Mouse (Mus musculus) gonadal fat pad, adult 2 months (tissue): ENCODE results near the gene Snap47. TPM values are rescaled to one million over a fixed set of nuclear protein-coding genes. Genes with fewer than 3 reads are reported as not detected.

Experiments
- DNase-seq: peaks from one replicate; pipeline ENCODE4 v3.0.0-alpha.2; 2012; ENCODE audit warnings: low read depth
- polyA plus RNA-seq: library from polyadenylated mRNA; depleted of rRNA; stranded (reverse); fragments of >200 nt; gene quantifications from 2 replicates; pipeline ENCODE4 v1.2.3, GENCODE M21; 2012; rRNA removed

The Snap47 gene
- 67.1 and 68.1 TPM in 2 replicates for polyA plus RNA-seq

DNA sequence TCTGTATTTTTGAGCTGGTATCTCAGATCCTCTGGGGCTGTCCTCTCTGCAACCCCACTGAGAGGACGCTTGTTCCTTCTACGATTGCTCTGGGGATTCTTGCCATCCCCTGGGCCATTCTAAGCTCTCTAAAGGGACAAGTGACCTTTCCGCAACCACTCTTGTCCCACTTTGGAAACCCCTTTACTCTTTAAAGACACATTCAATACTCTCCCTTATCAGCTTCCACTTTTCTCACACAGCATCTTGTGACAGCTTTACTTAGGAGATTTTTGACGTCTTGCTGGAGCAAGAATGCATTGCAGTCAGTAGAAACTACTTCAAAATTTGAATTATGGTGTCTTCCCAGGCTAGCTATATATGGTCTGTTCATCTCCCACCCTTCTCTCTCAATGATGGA is at the start of gene Snap47:
TSS of gene Snap47 (minus strand) at position 101 of the 400 bp plus-strand sequence.
- no peak for DNase-seq

DNA sequence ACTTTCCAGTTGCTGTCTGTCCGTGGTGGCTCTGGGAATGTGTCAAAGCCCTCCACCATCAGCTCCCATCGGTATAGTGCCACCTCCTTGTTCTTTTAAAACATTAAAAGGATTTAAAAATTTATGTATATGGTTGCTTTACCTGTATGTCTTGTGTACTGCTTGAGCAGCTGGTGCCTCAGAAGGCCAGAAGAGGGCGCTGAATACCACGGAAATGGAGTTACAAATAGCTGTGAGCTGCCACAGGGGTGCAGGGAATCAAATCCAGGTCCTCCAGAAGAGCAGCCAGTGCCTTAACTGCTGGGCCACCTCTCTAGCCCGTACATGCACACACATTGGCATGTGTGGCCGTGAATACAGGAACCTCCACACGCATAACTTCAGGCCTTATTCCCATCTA is 46.8 kb upstream of the Snap47 start:
- no peak for DNase-seq

DNA sequence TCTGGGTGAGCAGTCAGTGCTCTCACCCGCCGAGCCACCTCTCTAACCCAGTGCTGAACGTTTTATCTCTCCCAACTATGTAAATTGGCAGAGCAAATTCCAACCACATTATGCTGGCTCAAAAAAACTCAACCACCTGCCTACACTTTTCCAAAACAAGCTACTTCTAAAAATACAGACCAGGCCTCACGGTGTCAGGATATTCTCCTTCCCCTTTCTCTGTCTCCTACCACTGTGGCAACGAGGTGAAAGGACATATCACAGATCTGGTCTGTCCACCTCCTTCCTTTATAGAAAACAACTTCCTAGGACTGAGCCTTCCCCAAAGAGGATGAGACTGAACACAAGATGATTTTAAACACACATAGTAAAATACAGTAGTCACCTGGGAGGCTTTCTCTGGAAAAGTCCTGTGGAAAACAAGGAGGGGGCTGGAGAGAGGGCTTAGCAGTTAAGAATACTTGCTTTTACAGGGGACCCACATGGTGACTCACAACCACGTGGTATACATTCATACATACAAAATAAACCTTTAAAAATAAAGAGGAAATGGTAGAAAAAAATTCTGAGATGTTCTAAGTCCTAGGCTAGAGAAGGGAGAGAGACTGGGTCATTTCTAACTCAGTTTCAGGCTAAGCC is 45.8 kb upstream of the Snap47 start:
- no peak for DNase-seq

- no peak for DNase-seq
Measured at GRCm38 (mm10) chr11:59486222-59486621, 35.2 kb upstream of the Snap47 start.

GRCm38 (mm10) chr11:59485641-59486040 is 34.7 kb upstream of the Snap47 start:
- no peak for DNase-seq

DNA sequence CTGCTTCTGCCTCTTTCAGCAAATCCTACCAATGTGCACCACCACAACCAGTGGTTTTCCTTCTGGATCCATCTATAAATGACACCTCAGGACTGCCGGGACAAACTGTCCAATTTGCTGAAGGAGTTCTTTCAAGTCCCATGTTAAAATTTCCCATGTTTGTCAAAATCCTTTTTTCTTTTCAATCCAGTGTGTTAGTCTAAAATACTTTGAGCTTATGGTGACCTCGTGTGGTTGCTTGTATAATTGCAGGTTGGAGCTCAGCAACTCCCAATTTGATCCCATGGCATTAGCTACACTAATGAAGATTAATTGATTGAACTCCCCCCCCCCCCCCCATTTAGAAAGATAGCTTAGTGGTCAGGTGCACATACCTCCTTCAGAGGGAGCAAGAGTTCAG is 32.2 kb upstream of the Snap47 start:
- DNase-seq = no peak

GRCm38 (mm10) chr11:59477240-59477639 is 26.3 kb upstream of the Snap47 start:
- no peak for DNase-seq

- DNase-seq = no peak
Measured at GRCm38 (mm10) chr11:59472326-59472677, 21.3 kb upstream of the Snap47 start, which contains the start of gene Zfp867. Gene Zfp867 (minus strand): TSS chr11:59472474.

DNA sequence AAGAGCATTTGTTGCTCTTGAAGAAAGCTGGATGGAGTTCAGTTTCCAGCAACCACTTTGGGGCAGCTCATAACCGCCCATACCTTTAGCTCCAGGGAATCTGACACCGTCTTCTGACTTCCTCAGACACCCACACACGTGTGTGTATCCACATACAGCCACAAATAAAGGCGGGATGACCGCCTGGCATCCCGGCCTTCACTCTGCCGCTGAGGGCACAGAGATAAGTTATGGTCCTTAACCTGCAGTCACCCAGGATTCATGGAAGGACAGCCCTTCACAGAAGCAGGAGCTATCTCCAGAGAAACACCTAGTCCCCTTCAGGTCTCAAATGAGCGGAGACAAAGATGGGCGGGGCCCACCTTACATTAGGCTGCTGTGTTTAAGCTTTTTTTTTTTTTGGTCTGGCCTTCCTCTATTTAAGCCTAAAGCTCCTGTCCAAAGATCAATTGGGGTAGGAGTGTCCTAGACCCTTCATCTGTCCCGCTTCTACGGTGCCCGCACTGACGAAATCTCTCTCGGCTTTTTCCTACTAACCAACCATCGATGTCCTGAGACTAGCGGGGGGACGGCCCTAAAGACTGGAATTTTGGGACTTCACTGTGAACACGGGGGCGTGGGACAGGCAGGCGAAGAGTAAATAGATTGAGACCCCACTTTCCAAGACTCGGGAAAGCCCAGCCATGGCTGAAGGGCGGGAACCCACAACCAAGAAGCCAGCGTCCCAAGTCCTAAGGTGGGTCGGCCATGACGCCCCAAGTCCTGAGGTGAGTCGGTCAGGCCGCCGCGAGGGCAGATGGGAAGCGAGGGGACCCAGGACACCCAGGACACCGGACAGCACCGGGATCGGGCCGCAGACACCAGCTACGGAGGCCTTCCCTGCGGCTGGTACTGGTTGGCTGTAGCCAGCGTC is 20.7 kb upstream of the Snap47 start:
- no peak for DNase-seq

- no peak for DNase-seq
Measured at GRCm38 (mm10) chr11:59460459-59460858, 9.5 kb upstream of the Snap47 start.

DNA sequence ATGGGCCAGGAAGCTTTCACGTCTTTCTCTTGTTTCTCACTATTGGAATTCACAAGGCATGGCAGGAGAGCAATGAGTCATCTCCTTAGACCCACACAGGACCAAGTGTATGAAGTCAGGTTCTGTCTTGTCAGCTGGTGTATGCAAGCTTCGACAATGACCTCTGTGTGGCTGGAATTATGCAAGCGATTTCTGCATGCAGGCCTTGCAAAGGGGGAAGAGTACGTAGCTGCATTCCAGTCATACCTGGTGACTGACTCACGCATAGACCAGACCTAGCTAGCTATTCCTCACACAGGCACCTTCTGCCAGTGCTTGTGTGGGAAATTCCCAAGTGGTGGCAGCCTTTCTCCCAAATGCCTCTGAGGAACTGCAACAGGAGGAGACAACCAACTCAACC is 8.0 kb upstream of the Snap47 start:
- peak; percentile 95 for DNase-seq

DNA sequence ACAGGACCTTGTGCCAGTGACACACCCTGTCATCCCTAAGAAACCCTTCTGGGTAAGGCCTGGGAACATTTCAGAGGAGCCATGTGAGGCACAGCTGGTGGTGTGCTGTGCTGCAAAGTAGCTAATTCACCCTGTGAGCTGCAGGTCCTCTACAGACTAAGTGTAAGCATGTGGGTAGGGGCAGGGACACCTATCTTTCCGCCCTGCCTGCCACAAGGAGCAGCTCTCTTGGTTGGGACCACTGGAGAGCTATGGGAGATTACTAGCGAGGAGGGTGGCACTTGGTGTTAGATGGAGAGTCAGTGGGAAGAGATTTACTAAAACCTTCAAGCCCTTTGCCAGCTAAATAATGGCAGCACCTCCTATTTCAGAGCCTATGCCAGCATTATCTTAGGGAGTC is 5.9 kb upstream of the Snap47 start:
- no peak for DNase-seq

DNA sequence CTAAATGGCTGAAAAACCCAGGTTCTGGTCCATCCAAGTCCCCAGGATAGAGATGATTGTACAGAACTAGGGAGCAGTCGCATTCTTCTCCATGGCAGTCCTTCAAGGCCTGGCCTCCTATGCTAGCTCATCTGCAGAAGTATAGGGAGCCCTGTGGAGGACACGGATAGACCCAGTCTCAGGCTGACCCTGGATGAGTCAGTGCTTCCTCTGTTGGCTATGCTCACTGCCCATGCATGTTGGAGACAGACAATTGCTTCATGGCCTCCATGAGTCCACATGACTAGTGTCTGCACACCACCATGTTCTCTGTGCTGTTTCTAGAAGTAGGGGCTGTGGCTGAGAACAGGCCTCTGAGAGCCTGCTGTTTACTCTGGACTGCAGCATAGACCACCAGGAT is 5.4 kb upstream of the Snap47 start:
- DNase-seq = no peak

GRCm38 (mm10) chr11:59450230-59450771 is 685 bp downstream of the Snap47 start:
- no peak for DNase-seq

- no peak for DNase-seq
Measured at GRCm38 (mm10) chr11:59449741-59450229, 1.2 kb downstream of the Snap47 start, which contains the start of gene Jmjd4. Gene Jmjd4 (plus strand): TSS chr11:59450045.

- DNase-seq = no peak
Measured at GRCm38 (mm10) chr11:59443102-59443501, 7.9 kb downstream of the Snap47 start.

GRCm38 (mm10) chr11:59437954-59438353 is 13.0 kb downstream of the Snap47 start:
- DNase-seq = no peak

GRCm38 (mm10) chr11:59432261-59432660 is 18.7 kb downstream of the Snap47 start:
- no peak for DNase-seq

- DNase-seq = no peak
Measured at GRCm38 (mm10) chr11:59429959-59430358, 21.0 kb downstream of the Snap47 start.

GRCm38 (mm10) chr11:59428057-59428660 is 22.8 kb downstream of the Snap47 start:
- DNase-seq = no peak

DNA sequence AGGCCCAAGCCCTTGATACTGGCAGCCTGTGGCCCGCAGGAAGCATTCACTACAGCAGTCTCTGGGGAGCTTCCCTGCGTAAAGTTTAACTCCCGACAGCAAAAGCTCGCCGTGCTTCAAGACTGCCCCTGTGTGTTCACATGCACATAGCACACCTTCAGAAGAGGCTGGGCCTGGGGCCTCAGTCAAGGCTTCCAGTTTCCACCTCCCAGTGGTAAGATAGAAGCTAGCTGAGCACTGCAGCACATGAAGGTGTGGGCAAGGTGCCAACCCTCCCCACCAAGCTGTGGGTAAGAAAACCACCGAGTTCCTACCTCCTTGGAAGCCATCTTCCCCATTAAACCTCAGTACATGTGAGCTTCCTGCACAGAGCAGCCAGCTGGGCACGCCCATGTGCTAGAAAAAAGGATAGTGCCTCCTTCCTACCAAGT is 25.3 kb downstream of the Snap47 start:
- DNase-seq = no peak

DNA sequence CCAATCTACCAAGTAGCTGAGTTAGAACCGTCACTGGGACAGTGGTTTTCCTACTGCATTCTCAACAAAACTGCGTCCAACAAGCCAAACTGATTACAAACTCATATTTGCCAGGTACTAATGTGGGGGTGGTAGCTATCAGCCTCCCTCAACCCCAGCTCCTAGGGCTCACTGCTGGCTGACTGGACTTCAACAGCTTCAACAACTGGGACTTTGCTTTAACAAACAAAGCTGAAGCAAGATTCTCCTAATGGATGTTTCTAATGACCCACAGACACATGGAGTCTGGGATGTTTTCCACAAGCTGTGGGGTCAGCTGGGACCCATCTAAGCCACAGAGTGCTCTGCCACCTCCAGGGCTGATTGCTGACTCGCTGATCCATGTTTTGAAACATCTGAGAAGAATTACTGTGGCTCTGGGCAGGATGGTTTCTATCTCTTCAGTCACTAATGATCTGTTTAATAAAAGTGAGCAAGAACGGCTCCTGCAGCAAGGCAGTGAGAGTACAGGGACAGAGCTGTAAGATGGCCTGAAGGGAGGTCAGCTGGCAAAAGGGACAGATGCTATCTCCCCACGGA is 27.9 kb downstream of the Snap47 start:
- no peak for DNase-seq
